Mouse (Mus musculus): ENCODE data around the gene Dolk. TPM values are rescaled to one million over a fixed set of nuclear protein-coding genes. Genes with fewer than 3 reads are reported as not detected.

The Dolk gene
- polyA plus RNA-seq, 1 experiment from 2014 or later = 14.1 TPM

GRCm38 (mm10) chr2:30255631-30256395 is 30.3 kb downstream of the Dolk start:
- DNase-seq (no peak), ATAC-seq (no peak)
- H3K9ac ChIP-seq (replicated peaks) = no peak overlapping the region
- peaks cover 24% of the 10 kb centered on the region for H3K4me1 ChIP-seq (ENCODE audit: insufficient read depth)
- WGBS (ENCODE audit: insufficient replicate concordance) = 96% methylated on average over 42 of the region's 42 CpGs
- H3K4me3 ChIP-seq (ENCODE audit: low read depth, low read length) = no peak overlapping the region
- H3K36me3 ChIP-seq (replicated peaks; ENCODE audit: insufficient read depth, low read length) = peaks cover 44% of the 10 kb centered on the region
- no peak overlapping the region for H3K4me2 ChIP-seq (ENCODE audit: low read depth, low read length)
- no peak overlapping the region for H3K27ac ChIP-seq (ENCODE audit: low read depth)
- no peaks in the 10 kb centered on the region for H3K9me3 ChIP-seq (ENCODE audit: low read length)
- no peak for TF ChIP-seq CTCF (IDR thresholded peaks at IDR 0.05; ENCODE audit: low read depth)
- TF ChIP-seq EP300 (IDR thresholded peaks at IDR 0.05; ENCODE audit: low read depth) = no peak
- H3K27me3 ChIP-seq (ENCODE audit: insufficient read depth, low read length) = no peaks in the 10 kb centered on the region

- Histone ChIP-seq H3K9me3 (ENCODE audit: low read length) (no peaks in the 10 kb centered on the region), H3K4me2 (ENCODE audit: low read depth, low read length) (no peak overlapping the region), H3K27ac (ENCODE audit: low read depth) (no peak overlapping the region), H3K36me3 (replicated peaks; ENCODE audit: insufficient read depth, low read length) (peaks cover 54% of the 10 kb centered on the region), H3K9ac (replicated peaks) (no peak overlapping the region), H3K4me3 (ENCODE audit: low read depth, low read length) (no peak overlapping the region), H3K4me1 (ENCODE audit: insufficient read depth) (peaks cover 14% of the 10 kb centered on the region), H3K27me3 (ENCODE audit: insufficient read depth, low read length) (no peaks in the 10 kb centered on the region)
- no peak for TF ChIP-seq EP300 (IDR thresholded peaks at IDR 0.05; ENCODE audit: low read depth)
- no peak for TF ChIP-seq CTCF (IDR thresholded peaks at IDR 0.05; ENCODE audit: low read depth)
- WGBS (ENCODE audit: insufficient replicate concordance) = 46% methylated on average over 5 of the region's 5 CpGs
- ATAC-seq (no peak), DNase-seq (no peak)
Measured at GRCm38 (mm10) chr2:30253809-30254208, 32.3 kb downstream of the Dolk start.

- peaks cover 12% of the 10 kb centered on the region for H3K4me1 ChIP-seq (ENCODE audit: insufficient read depth)
- H3K27ac ChIP-seq (ENCODE audit: low read depth) = no peak overlapping the region
- H3K36me3 ChIP-seq (replicated peaks; ENCODE audit: insufficient read depth, low read length) = peaks cover 55% of the 10 kb centered on the region
- no peak for DNase-seq
- no peak overlapping the region for H3K9ac ChIP-seq (replicated peaks)
- no peak overlapping the region for H3K4me2 ChIP-seq (ENCODE audit: low read depth, low read length)
- no peak overlapping the region for H3K4me3 ChIP-seq (ENCODE audit: low read depth, low read length)
- no peak for TF ChIP-seq CTCF (IDR thresholded peaks at IDR 0.05; ENCODE audit: low read depth)
- no peaks in the 10 kb centered on the region for H3K9me3 ChIP-seq (ENCODE audit: low read length)
- 71% methylated on average over 3 of the region's 3 CpGs for WGBS (ENCODE audit: insufficient replicate concordance)
- no peak for ATAC-seq
- no peaks in the 10 kb centered on the region for H3K27me3 ChIP-seq (ENCODE audit: insufficient read depth, low read length)
Measured at GRCm38 (mm10) chr2:30252521-30252920, 33.6 kb downstream of the Dolk start.

GRCm38 (mm10) chr2:30251417-30252104 is 34.6 kb downstream of the Dolk start:
- peak; percentile 64 for ATAC-seq
- 47% methylated on average over 5 of the region's 5 CpGs for WGBS (ENCODE audit: insufficient replicate concordance)
- peak; percentile 68 for DNase-seq

GRCm38 (mm10) chr2:30250166-30251128 is 35.7 kb downstream of the Dolk start:
- TF ChIP-seq CTCF (IDR thresholded peaks at IDR 0.05; ENCODE audit: low read depth) = no peak
- TF ChIP-seq EP300 (IDR thresholded peaks at IDR 0.05; ENCODE audit: low read depth) = no peak
- DNase-seq (no peak), ATAC-seq (no peak)
- H3K4me2 ChIP-seq (ENCODE audit: low read depth, low read length) = no peak overlapping the region
- peaks cover 41% of the 10 kb centered on the region for H3K36me3 ChIP-seq (replicated peaks; ENCODE audit: insufficient read depth, low read length)
- H3K4me3 ChIP-seq (ENCODE audit: low read depth, low read length) = no peak overlapping the region
- H3K9ac ChIP-seq (replicated peaks) = no peak overlapping the region
- H3K27me3 ChIP-seq (ENCODE audit: insufficient read depth, low read length) = no peaks in the 10 kb centered on the region
- H3K27ac ChIP-seq (ENCODE audit: low read depth) = no peak overlapping the region; the same call in 1 of the 2 replicates
- H3K9me3 ChIP-seq (ENCODE audit: low read length) = no peaks in the 10 kb centered on the region
- peaks cover 26% of the 10 kb centered on the region for H3K4me1 ChIP-seq (ENCODE audit: insufficient read depth)
- 79% methylated on average over 10 of the region's 10 CpGs for WGBS (ENCODE audit: insufficient replicate concordance)

More at GRCm38 (mm10) chr2:30251417-30252104, 34.6 kb downstream of the Dolk start:
- H3K27me3 ChIP-seq (ENCODE audit: insufficient read depth, low read length) = no peaks in the 10 kb centered on the region
- H3K4me1 ChIP-seq (ENCODE audit: insufficient read depth) = peaks cover 15% of the 10 kb centered on the region
- peaks cover 50% of the 10 kb centered on the region for H3K36me3 ChIP-seq (replicated peaks; ENCODE audit: insufficient read depth, low read length)
- no peak overlapping the region for H3K4me3 ChIP-seq (ENCODE audit: low read depth, low read length)
- H3K4me2 ChIP-seq (ENCODE audit: low read depth, low read length) = no peak overlapping the region
- H3K9ac ChIP-seq (replicated peaks) = no peak overlapping the region
- no peaks in the 10 kb centered on the region for H3K9me3 ChIP-seq (ENCODE audit: low read length)
- no peak for TF ChIP-seq CTCF (IDR thresholded peaks at IDR 0.05; ENCODE audit: low read depth)
- TF ChIP-seq EP300 (IDR thresholded peaks at IDR 0.05; ENCODE audit: low read depth) = no peak
- H3K27ac ChIP-seq (ENCODE audit: low read depth) = peak overlapping the region; percentile 24; the same call in 1 of the 2 replicates
